Mouse (Mus musculus) thymus, postnatal 10 days (tissue): ENCODE data around the gene Gm21488.
"Not testable (repeated sequence)": the region's sequence is repeated elsewhere in the genome, so short reads cannot be mapped to it uniquely, and the experiment has no call there.

Source experiments
- DNase-seq, 2 experiments: peaks; one replicate each; pipeline ENCODE4 v3.0.0; 2021; ENCODE audit warnings: low spot score in 2 of 2

The Gm21488 gene

DNA sequence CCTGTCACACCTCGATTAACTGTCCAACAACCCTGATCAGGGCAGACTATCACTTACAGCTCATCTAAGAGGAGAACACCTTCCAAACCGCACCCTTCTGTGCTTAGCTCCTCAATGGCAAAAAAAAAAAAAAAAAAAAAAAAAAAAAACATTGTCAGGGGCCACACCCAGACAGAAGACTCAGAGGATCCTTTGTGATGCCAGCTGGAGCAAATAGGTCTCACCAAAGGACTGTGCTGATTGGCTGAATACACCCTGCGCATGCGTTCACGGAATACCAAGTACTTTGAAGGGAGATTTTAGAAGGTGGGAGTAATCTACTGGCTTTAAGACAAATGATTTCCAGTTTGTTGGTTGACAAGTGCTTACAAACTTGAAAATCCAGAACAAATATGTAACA, at the start of gene Gm21488:
Gm21488 (minus strand) TSS at position 101 of the 400 bp plus-strand sequence.
- not testable (repeated sequence) for DNase-seq
